Mouse (Mus musculus) lung, embryonic 16.5 days (tissue): ENCODE results near the gene Ankk1. TPM values are rescaled to one million over a fixed set of nuclear protein-coding genes. Genes with fewer than 3 reads are reported as not detected.
A peak's percentile ranks its signal among the peaks of the same experiment; 100 is the strongest.

Experiments used
- ATAC-seq: fragments of 200-750 bp; cut with Nextera tagmentation; 2 replicates; pipeline ENCODE4 v1.8.0; 2017; ENCODE audit warnings: low read depth, mild to moderate bottlenecking, moderate library complexity
- H3K27ac ChIP-seq: fragments of 300-500 bp; sonication (generic); 2 replicates; pipeline ENCODE4 v1.5.1; 2014; ENCODE audit warnings: mild to moderate bottlenecking, control low read depth, low read length
- H3K27me3 ChIP-seq: fragments of 300-500 bp; sonication (generic); 2 replicates; pipeline ENCODE4 v1.6.1; 2014; ENCODE audit warnings: low read depth, low read length, mixed read lengths; ENCODE audit not compliant: control insufficient read depth, insufficient read depth
- H3K36me3 ChIP-seq: fragments of 300-500 bp; sonication (generic); 2 replicates; pipeline ENCODE4 v1.6.1; 2014; ENCODE audit warnings: low read length; ENCODE audit not compliant: control insufficient read depth, insufficient read depth
- H3K4me1 ChIP-seq: fragments of 300-500 bp; sonication (generic); replicated peaks from 2 replicates; pipeline ENCODE4 v1.6.1; 2014; ENCODE audit warnings: low read length, mixed read lengths; ENCODE audit not compliant: control insufficient read depth, insufficient read depth
- H3K4me2 ChIP-seq: fragments of 300-500 bp; sonication (generic); 2 replicates; pipeline ENCODE4 v1.6.1; 2014; ENCODE audit warnings: low read depth, low read length, control low read depth
- H3K4me3 ChIP-seq: fragments of 300-500 bp; sonication (generic); 2 replicates; pipeline ENCODE4 v1.5.1; 2014; ENCODE audit warnings: mild to moderate bottlenecking, low read length, control low read depth
- H3K9ac ChIP-seq: fragments of 300-500 bp; sonication (generic); 2 replicates; pipeline ENCODE4 v1.6.1; 2014; ENCODE audit warnings: low read length, control low read depth
- H3K9me3 ChIP-seq: fragments of 300-500 bp; sonication (generic); 2 replicates; pipeline ENCODE4 v1.6.1; 2016; ENCODE audit warnings: low read length; ENCODE audit not compliant: control insufficient read depth
- WGBS: fragments of 180-500 bp; shearing (Covaris S2); extraction: QIAGEN DNeasy Blood & Tissue Kit; methylation state at CpG from one replicate; pipeline ENCODE4 v1.1.7; 2014; 5-methylcytosine and 5-hydroxymethylcytosine counted together
- polyA plus RNA-seq: library from polyadenylated mRNA; unstranded; fragments of >200 nt; fragmentation: Nextera tagmentation; extraction: Ambion mirVana; gene quantifications from 2 replicates; pipeline ENCODE4 v1.2.1, GENCODE M21; 2015

The Ankk1 gene
- polyA plus RNA-seq, 1 experiment from 2014 or later, result not detected

- no peaks in the 10 kb centered on the region for H3K36me3 ChIP-seq
- no peaks in the 10 kb centered on the region for H3K27me3 ChIP-seq
- WGBS, result 87% methylated on average over 4 of the region's 4 CpGs
- no peak overlapping the region for H3K4me2 ChIP-seq
- H3K9ac ChIP-seq, result no peak overlapping the region
- ATAC-seq, result no peak
- H3K9me3 ChIP-seq, result no peaks in the 10 kb centered on the region
- no peaks in the 10 kb centered on the region for H3K4me1 ChIP-seq
- H3K27ac ChIP-seq, result no peak overlapping the region
- no peak overlapping the region for H3K4me3 ChIP-seq
These were observed 46.9 kb downstream of the Ankk1 start for GRCm38 (mm10) chr9:49379962-49380361.

- H3K9me3 ChIP-seq, result no peaks in the 10 kb centered on the region
- H3K4me3 ChIP-seq, result no peak overlapping the region
- H3K36me3 ChIP-seq, result no peaks in the 10 kb centered on the region
- H3K4me1 ChIP-seq, result no peaks in the 10 kb centered on the region
- no peak overlapping the region for H3K27ac ChIP-seq
- H3K27me3 ChIP-seq, result no peaks in the 10 kb centered on the region
- 73% methylated on average over 2 of the region's 2 CpGs for WGBS
- ATAC-seq, result no peak
- H3K9ac ChIP-seq, result no peak overlapping the region
- no peak overlapping the region for H3K4me2 ChIP-seq
These were observed 52.9 kb downstream of the Ankk1 start for GRCm38 (mm10) chr9:49373946-49374345.

- WGBS, result 5% methylated on average over 5 of the region's 5 CpGs
- ATAC-seq, result peak; percentile 67
- H3K4me1 ChIP-seq, result 0 out of 2 replicates have a peak, but pooled peaks cover 3% of the 10 kb centered on the region
- H3K36me3 ChIP-seq, result no peaks in the 10 kb centered on the region
- H3K9me3 ChIP-seq, result no peaks in the 10 kb centered on the region
- H3K4me3 ChIP-seq, result no peak overlapping the region
- no peak overlapping the region for H3K27ac ChIP-seq
- no peak overlapping the region for H3K4me2 ChIP-seq
- H3K9ac ChIP-seq, result no peak overlapping the region
- H3K27me3 ChIP-seq, result no peaks in the 10 kb centered on the region
These were observed 61.1 kb downstream of the Ankk1 start for GRCm38 (mm10) chr9:49365763-49366162.

Other genes starting within 250 kb of the Ankk1 start
- not detected in 2 replicates for gene Gm4894, start 176.5 kb downstream of the Ankk1 start, polyA plus RNA-seq
- gene Drd2, start 86.4 kb downstream of the Ankk1 start, polyA plus RNA-seq, result 0.73 and 0.77 TPM in 2 replicates
- 4.3 and 4.7 TPM in 2 replicates for gene Ttc12, start 59.2 kb upstream of the Ankk1 start, polyA plus RNA-seq